Mouse (Mus musculus) thymus, postnatal 0 days (tissue): ENCODE data around the gene Map6. TPM values are rescaled to one million over a fixed set of nuclear protein-coding genes. Genes with fewer than 3 reads are reported as not detected.
"Not testable (repeated sequence)": the region's sequence is repeated elsewhere in the genome, so short reads cannot be mapped to it uniquely, and the experiment has no call there.

Source experiments
- DNase-seq: peaks from one replicate; pipeline ENCODE4 v3.0.0-alpha.2; 2015; ENCODE audit warnings: low spot score
- polyA plus RNA-seq: library from polyadenylated mRNA; unstranded; fragments of >200 nt; fragmentation: Nextera tagmentation; extraction: Ambion mirVana; gene quantifications from 2 replicates; pipeline ENCODE4 v1.2.1, GENCODE M21; 2015

Map6 gene
- polyA plus RNA-seq, 1 experiment from 2014 or later: 0.35 TPM

- no peak for DNase-seq
Measured at GRCm38 (mm10) chr7:99352526-99353400, 85.5 kb downstream of the Map6 start, which contains the start of gene Serpinh1. Serpinh1 (minus strand) TSS chr7:99353239.

- DNase-seq: no peak
Measured at GRCm38 (mm10) chr7:99355731-99356131, 88.5 kb downstream of the Map6 start.

- no peak for DNase-seq
Measured at GRCm38 (mm10) chr7:99356244-99356930, 89.1 kb downstream of the Map6 start.

GRCm38 (mm10) chr7:99357201-99357600 lies 90.0 kb downstream of the Map6 start:
- no peak for DNase-seq

- DNase-seq: no peak
Measured at GRCm38 (mm10) chr7:99358371-99358770, 91.1 kb downstream of the Map6 start.

DNA sequence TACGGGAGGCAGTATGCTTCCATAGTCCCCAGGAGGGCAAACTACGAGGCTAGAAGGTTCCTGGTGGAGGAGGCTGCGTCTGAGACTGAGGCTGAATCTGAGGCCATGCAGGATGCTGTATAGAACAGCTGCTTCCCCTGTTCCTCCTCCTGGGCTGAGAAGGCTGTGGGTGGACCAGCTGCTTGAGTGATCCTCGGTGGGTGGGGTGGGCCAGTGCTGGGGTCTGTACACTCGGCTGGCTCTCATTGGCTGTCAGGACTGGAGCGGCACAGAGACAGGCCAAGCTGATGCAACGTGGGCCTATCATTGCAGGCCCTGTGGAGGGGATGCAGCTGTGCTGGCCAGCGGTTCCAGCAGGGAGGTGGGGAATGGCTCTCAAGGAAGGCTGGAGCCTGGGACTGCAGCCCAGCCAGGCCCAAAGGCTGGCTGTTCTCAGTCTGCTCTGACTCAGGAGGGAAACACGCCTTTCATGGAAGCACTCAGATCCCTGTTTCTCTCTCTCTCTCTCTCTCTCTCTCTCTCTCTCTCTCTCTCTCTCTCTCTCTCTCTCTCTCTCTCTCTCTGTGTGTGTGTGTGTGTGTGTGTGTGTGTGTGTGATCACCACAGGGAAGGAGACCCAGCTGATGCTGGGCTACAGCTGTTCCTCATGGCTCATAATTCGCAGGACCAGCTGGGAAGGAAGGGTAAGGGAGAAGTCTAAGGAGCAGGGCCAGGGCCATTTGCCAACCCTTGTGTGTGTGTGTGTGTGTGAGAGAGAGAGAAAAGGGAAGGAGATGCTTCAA lies 93.0 kb downstream of the Map6 start:
- peak; percentile 52 for DNase-seq

DNA sequence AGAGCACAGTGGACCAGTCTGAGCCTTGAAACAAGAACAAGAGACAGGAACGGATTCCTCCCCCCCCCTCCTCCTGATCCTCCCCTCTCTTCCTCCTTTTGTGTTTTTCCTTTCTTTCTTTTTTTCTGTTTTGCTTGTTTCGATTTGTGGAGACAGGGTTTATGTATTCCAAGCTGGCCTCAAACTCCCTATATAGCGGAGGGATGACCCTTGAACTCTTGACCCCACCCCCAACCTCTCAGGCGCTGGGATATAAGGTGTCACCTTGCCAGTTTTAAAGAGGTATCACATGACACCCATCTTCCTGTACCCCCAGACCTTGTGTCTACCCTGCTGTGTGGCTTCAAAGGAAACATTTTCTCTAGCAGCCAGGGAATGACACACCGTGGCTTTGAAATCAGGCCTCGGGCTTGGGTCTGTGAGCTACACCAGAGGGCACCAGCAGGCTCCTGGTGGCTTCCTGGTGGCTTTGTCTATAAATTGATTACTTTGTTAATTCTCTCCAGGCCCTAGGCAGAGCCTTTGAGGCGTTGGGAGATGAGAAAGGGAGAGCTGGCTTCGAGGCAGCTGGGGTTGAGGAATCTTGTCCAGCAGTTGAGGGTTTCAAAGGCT lies 93.7 kb downstream of the Map6 start:
- no peak for DNase-seq

- DNase-seq: no peak
Measured at GRCm38 (mm10) chr7:99362137-99362536, 94.9 kb downstream of the Map6 start.

- DNase-seq: peak; percentile 51
Measured at GRCm38 (mm10) chr7:99365069-99365468, 97.8 kb downstream of the Map6 start.

- DNase-seq: no peak
Measured at GRCm38 (mm10) chr7:99366716-99367115, 99.5 kb downstream of the Map6 start.

GRCm38 (mm10) chr7:99374325-99374724 lies 107.1 kb downstream of the Map6 start:
- DNase-seq: not testable (repeated sequence)

DNA sequence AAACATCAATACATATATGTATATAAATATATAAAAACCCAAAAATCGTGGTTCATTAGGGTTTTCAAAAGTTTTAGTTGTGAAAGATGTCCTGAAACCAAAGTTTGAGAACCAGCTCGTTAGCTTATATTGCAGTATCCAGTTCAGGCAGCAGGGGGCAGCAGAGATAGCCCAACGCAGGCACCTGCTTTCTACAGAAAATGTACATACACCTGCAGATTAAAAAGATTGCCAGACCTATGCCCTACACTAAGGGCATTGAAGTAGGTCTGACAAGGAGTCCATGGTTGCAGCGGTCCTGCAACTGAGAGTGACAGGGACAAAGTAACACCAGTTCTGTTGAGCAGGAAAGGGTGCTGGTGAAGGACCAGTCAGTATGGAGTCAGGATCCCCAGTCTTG lies 108.2 kb downstream of the Map6 start:
- peak; percentile 75 for DNase-seq

GRCm38 (mm10) chr7:99378870-99379269 lies 111.6 kb downstream of the Map6 start:
- no peak for DNase-seq

DNA sequence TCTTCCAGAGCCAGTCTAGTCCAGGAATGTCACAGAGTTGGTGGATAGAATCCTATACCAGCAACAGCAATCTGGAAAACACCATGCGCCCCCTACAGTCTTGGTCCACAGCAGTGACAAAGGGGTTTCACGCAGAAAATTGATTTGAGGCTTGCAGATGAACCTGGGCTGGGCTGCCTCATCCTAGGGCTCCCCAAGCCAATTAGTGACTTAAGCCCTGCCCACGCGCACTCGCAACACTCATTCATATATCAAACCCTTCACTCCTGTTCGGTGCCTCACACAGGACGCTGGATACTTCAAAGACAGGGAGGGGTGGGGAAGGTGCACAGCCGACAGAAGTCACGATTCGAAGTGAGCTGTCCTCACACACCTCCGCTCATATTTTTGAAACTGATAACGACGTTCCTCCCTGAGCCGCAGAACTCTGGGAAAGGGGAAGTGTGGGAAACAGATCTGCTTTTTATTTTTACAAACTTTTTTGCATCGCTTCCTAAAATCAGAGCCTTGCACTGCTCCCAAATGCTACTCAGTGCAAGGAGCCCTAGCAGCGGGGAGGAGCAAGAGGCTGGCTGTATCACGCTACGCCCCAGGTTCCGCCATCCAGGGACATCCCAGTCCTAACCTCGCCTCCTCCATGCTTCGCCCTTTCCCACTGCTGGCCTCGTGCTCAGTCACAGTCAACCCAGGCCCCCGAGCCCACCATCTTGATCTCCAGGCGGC lies 113.4 kb downstream of the Map6 start:
- DNase-seq: peak; percentile 35

DNA sequence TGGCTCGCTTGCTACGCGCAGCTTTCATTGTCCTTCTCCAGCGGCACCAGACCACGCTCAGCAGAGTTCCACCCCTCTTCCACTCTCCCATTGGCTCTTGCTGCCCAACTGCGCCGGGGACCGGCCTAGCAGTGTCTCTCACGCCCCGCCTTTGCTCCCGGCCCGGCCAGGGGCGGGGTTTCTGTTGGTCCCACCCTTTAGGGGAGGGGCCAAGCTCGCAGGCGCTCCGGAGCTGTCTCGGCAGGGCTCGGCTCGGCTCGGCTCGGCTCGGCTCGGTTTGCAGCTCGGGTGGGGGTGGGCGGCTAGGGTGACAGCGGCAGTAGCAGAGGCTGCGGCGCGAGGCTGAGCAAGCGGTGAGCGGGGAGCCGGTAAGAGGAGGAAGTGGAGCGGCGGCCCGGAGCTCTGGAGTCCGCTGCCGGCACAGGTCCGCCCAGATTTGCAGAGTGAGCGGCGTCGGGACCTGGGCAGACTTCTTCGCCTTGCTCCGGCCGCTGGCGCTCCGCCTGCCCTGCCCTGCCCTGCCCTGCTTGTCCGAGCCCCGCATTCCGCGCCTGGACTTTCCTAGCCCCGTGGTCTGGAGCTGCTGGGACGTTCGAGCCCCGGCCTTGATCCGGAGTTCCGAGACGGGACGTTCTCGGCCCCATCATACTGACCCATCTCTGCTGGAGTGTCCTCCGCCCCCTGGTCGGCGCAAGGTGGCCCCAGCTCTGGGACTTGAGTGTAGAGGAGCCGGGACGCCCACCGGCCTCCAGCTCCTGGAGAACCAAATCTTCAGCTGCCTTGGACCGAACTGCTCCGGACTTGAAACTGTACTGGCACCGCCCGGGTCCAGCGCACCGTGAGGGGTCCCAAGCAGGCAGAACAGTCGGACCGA lies 114.2 kb downstream of the Map6 start, which contains the start of gene Gdpd5:
Gdpd5 (plus strand) TSS at position 201 of the 874 bp plus-strand sequence.
- peak; percentile 96 for DNase-seq

- no peak for DNase-seq
Measured at GRCm38 (mm10) chr7:99382088-99383000, 115.1 kb downstream of the Map6 start.

- DNase-seq: no peak
Measured at GRCm38 (mm10) chr7:99383246-99383645, 116.0 kb downstream of the Map6 start.

- no peak for DNase-seq
Measured at GRCm38 (mm10) chr7:99384101-99384611, 116.9 kb downstream of the Map6 start.
